Mouse (Mus musculus) natural killer cell, adult 2 months (primary cell): Measurements from ENCODE around the gene Klf13.

Experiments used
- DNase-seq, 2 experiments: peaks; one replicate each; pipeline ENCODE4 v3.0.0; 2022; ENCODE audit warnings: low spot score in 2 of 2

Gene Klf13

GRCm38 (mm10) chr7:63938914-63939396, at the start of gene Klf13:
TSS of gene Klf13 (minus strand) at chr7:63938915.
- peak; percentile 98 for DNase-seq

GRCm38 (mm10) chr7:63988391-63988790, 49.7 kb upstream of the Klf13 start:
- no peak for DNase-seq

GRCm38 (mm10) chr7:63986407-63987182, 47.9 kb upstream of the Klf13 start:
- no peak for DNase-seq

GRCm38 (mm10) chr7:63985696-63986406, 47.1 kb upstream of the Klf13 start:
- DNase-seq: no peak

GRCm38 (mm10) chr7:63985266-63985665, 46.6 kb upstream of the Klf13 start:
- no peak for DNase-seq

- DNase-seq: peak; percentile 40 to 51
Measured at GRCm38 (mm10) chr7:63984329-63984728, 45.6 kb upstream of the Klf13 start.

- DNase-seq: no peak
Measured at GRCm38 (mm10) chr7:63977631-63978030, 38.9 kb upstream of the Klf13 start.

GRCm38 (mm10) chr7:63970986-63971385, 32.3 kb upstream of the Klf13 start:
- no peak for DNase-seq

- no peak for DNase-seq
Measured at GRCm38 (mm10) chr7:63969941-63970340, 31.2 kb upstream of the Klf13 start.

GRCm38 (mm10) chr7:63965635-63966418, 27.1 kb upstream of the Klf13 start:
- DNase-seq: no peak

- no peak for DNase-seq
Measured at GRCm38 (mm10) chr7:63965135-63965534, 26.4 kb upstream of the Klf13 start.

GRCm38 (mm10) chr7:63964121-63964520, 25.4 kb upstream of the Klf13 start:
- DNase-seq: no peak

- no peak for DNase-seq
Measured at GRCm38 (mm10) chr7:63963632-63964031, 24.9 kb upstream of the Klf13 start.

- DNase-seq: no peak
Measured at GRCm38 (mm10) chr7:63957872-63958640, 19.3 kb upstream of the Klf13 start.

- no peak for DNase-seq
Measured at GRCm38 (mm10) chr7:63956981-63957713, 18.4 kb upstream of the Klf13 start.

- DNase-seq: no peak
Measured at GRCm38 (mm10) chr7:63956138-63956823, 17.6 kb upstream of the Klf13 start.

- no peak for DNase-seq
Measured at GRCm38 (mm10) chr7:63955440-63955839, 16.7 kb upstream of the Klf13 start.

GRCm38 (mm10) chr7:63952077-63952898, 13.6 kb upstream of the Klf13 start:
- no peak for DNase-seq

GRCm38 (mm10) chr7:63950931-63951607, 12.4 kb upstream of the Klf13 start:
- DNase-seq: no peak
